Mouse (Mus musculus) heart, embryonic 14.5 days (tissue): Measurements from ENCODE around the gene Auh. TPM values are rescaled to one million over a fixed set of nuclear protein-coding genes. Genes with fewer than 3 reads are reported as not detected.
A peak's percentile ranks its signal among the peaks of the same experiment; 100 is the strongest.

Source experiments
- ATAC-seq: fragments of 200-750 bp; cut with Nextera tagmentation; 2 replicates; pipeline ENCODE4 v1.8.0; 2017; ENCODE audit warnings: low read depth, moderate TSS enrichment; ENCODE audit not compliant: insufficient number of reproducible peaks, insufficient read depth, low FRiP score
- H3K27ac ChIP-seq, 2 experiments: fragments of 200-500 bp in 1 of 2; fragments of 300-500 bp in 1 of 2; sonication (generic) in 1 of 2; replicated peaks in 1 of 2; 2 replicates each; pipeline ENCODE4 v1.5.1; 2012 to 2014; ENCODE audit warnings: low read depth in 2 of 2, low read length in 2 of 2, control low read depth in 1 of 2, mild to moderate bottlenecking in 1 of 2, mixed read lengths in 1 of 2; ENCODE audit not compliant: control insufficient read depth in 1 of 2, insufficient read depth in 1 of 2
- H3K27me3 ChIP-seq: fragments of 300-500 bp; sonication (generic); 2 replicates; pipeline ENCODE4 v1.6.1; 2014; ENCODE audit warnings: mild to moderate bottlenecking, low read length, control low read depth; ENCODE audit not compliant: control insufficient read depth, insufficient read depth
- H3K36me3 ChIP-seq: fragments of 300-500 bp; sonication (generic); 2 replicates; pipeline ENCODE4 v1.6.1; 2014; ENCODE audit warnings: mild to moderate bottlenecking, control low read depth, low read length, mixed read lengths; ENCODE audit not compliant: control insufficient read depth, insufficient read depth
- H3K4me1 ChIP-seq, 2 experiments: fragments of 200-500 bp in 1 of 2; fragments of 300-500 bp in 1 of 2; sonication (generic) in 1 of 2; 2 replicates each; pipeline ENCODE4 v1.6.1; 2012 to 2014; ENCODE audit warnings: low read length in 2 of 2, control low read depth in 1 of 2, mixed read lengths in 1 of 2; ENCODE audit not compliant: control insufficient read depth in 2 of 2, insufficient read depth in 2 of 2
- H3K4me2 ChIP-seq: fragments of 300-500 bp; sonication (generic); 2 replicates; pipeline ENCODE4 v1.6.1; 2014; ENCODE audit warnings: mild to moderate bottlenecking, low read length
- H3K4me3 ChIP-seq, 2 experiments: fragments of 200-500 bp in 1 of 2; fragments of 300-500 bp in 1 of 2; sonication (generic) in 1 of 2; 2 replicates each; pipeline ENCODE4 v1.5.1; 2012 to 2014; ENCODE audit warnings: low read length in 2 of 2, mild to moderate bottlenecking in 2 of 2, control low read depth in 1 of 2, low read depth in 1 of 2, moderate library complexity in 1 of 2; ENCODE audit not compliant: control insufficient read depth in 1 of 2, insufficient read depth in 1 of 2
- H3K9ac ChIP-seq: fragments of 300-500 bp; sonication (generic); 2 replicates; pipeline ENCODE4 v1.6.1; 2014; ENCODE audit warnings: mild to moderate bottlenecking, low read length
- H3K9me3 ChIP-seq: fragments of 300-500 bp; sonication (generic); 2 replicates; pipeline ENCODE4 v1.6.1; 2016; ENCODE audit warnings: low read length, control low read depth; ENCODE audit not compliant: control insufficient read depth
- WGBS: fragments of 180-500 bp; shearing (Covaris S2); extraction: QIAGEN DNeasy Blood & Tissue Kit; methylation state at CpG from one replicate; pipeline ENCODE4 v1.1.7; 2014; 5-methylcytosine and 5-hydroxymethylcytosine counted together
- polyA plus RNA-seq: library from polyadenylated mRNA; unstranded; fragments of >200 nt; fragmentation: Nextera tagmentation; extraction: Ambion mirVana; gene quantifications from 2 replicates; pipeline ENCODE4 v1.2.1, GENCODE M21; 2014

Auh gene
- polyA plus RNA-seq: 56.1 and 56.4 TPM in 2 replicates

- H3K4me2 ChIP-seq: peak within 1 kb of the TSS; percentile 66
- H3K27me3 ChIP-seq: no peaks in the 10 kb centered on the region
- WGBS: under 1% methylated on average over 63 of the region's 63 CpGs
- no peaks in the 10 kb centered on the region for H3K36me3 ChIP-seq
- H3K4me3 ChIP-seq: peak within 1 kb of the TSS; percentile 78 to 97
- H3K27ac ChIP-seq: peak within 1 kb of the TSS; percentile 72 to 75
- peak; percentile 96 for ATAC-seq
- no peaks in the 10 kb centered on the region for H3K9me3 ChIP-seq
- H3K9ac ChIP-seq: peak within 1 kb of the TSS; percentile 77
- H3K4me1 ChIP-seq: peaks cover 0 to 23% of the 10 kb centered on the region in 2 experiments; a peak in 2 of 4 replicates
Observed at GRCm38 (mm10) chr13:52929209-52930171, at the start of gene Auh. Gene Auh (minus strand): TSS chr13:52929681.

GRCm38 (mm10) chr13:52978321-52978981 lies 49.0 kb upstream of the Auh start:
- peak; percentile 14 for ATAC-seq
- Histone ChIP-seq H3K9me3 (no peaks in the 10 kb centered on the region), H3K9ac (peak overlapping the region; percentile 97), H3K4me2 (peak overlapping the region; percentile 99), H3K27ac (peak overlapping the region; percentile 96 to 98), H3K27me3 (no peaks in the 10 kb centered on the region), H3K36me3 (no peaks in the 10 kb centered on the region), H3K4me3 (peak overlapping the region; percentile 69 to 98), H3K4me1 (peaks cover 17 to 47% of the 10 kb centered on the region in 2 experiments)
- WGBS: under 1% methylated on average over 64 of the region's 64 CpGs

DNA sequence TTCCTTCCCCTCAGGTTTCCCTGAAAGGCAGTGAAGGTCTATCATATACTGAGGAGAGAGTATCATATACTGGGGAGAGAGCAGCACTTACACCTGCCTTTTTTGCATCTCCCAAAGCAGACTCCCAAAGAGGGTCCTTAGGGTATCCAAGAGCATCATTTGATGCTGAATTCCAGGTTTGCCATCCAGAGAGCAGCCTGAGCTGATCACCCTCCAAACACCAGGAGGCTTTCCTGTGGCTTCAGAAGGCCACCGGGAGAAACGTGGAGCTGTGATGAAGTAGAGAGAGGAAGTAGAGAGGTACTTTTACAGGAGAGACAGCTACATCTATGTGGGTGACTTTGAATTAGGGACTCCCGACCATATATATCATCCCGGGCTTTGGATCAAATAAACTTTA lies 48.3 kb upstream of the Auh start:
- peaks cover 21 to 54% of the 10 kb centered on the region in 2 experiments for H3K4me1 ChIP-seq
- H3K36me3 ChIP-seq: no peaks in the 10 kb centered on the region
- H3K4me2 ChIP-seq: peak overlapping the region; percentile 99
- peak overlapping the region; percentile 97 for H3K9ac ChIP-seq
- H3K4me3 ChIP-seq: peak overlapping the region; percentile 69 to 98; a peak in 3 of 4 replicates
- no peak for ATAC-seq
- no peaks in the 10 kb centered on the region for H3K9me3 ChIP-seq
- H3K27me3 ChIP-seq: no peaks in the 10 kb centered on the region
- peak overlapping the region in 1 of 2 experiments; percentile 98; a peak in 2 of 4 replicates for H3K27ac ChIP-seq
- WGBS: 18% methylated on average over 4 of the region's 4 CpGs

GRCm38 (mm10) chr13:52977221-52977609 lies 47.7 kb upstream of the Auh start:
- no peaks in the 10 kb centered on the region for H3K36me3 ChIP-seq
- WGBS: 49% methylated on average over 9 of the region's 9 CpGs
- H3K4me1 ChIP-seq: peaks cover 22 to 54% of the 10 kb centered on the region in 2 experiments
- peak overlapping the region; percentile 97 for H3K9ac ChIP-seq
- H3K4me2 ChIP-seq: peak overlapping the region; percentile 99
- H3K27ac ChIP-seq: peak overlapping the region; percentile 23 to 98
- ATAC-seq: no peak
- no peaks in the 10 kb centered on the region for H3K9me3 ChIP-seq
- peak overlapping the region; percentile 2 to 98; a peak in 2 of 4 replicates for H3K4me3 ChIP-seq
- no peaks in the 10 kb centered on the region for H3K27me3 ChIP-seq

DNA sequence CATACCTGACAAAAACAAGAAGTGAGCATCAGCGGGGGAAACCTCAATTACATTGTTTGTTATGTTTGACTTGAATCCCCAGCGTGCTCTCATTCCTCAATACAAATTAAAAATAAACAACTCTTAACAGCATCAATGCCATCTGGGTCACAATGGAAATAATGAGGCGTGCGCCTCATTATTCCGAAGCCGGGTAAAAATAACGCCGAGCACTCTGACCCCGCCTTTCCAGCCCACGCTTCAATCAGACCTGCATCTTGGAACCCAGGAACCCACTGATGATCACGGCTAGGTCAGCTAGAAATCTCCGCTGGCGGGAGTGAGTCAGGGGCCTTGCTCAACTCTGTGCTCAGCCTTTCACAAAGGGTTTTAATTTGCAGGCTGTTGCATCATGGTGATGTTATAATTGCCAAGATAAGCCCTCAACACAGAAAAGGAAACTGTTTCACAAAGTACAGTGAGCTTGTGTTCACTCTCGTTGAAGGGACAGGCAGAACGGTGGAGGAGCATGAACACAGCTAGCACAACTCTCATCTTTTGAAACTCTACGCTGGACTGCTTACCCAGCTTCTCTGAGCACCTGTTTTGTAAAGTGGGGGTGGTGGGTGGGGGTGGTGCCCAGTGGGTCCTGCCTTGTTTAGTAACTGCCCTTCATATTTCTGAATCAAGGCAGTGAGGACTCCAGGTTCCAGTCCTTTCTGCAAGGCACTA lies 47.2 kb upstream of the Auh start:
- Histone ChIP-seq H3K4me3 (peak overlapping the region; percentile 2 to 98; a peak in 2 of 4 replicates), H3K4me1 (peaks cover 19 to 55% of the 10 kb centered on the region in 2 experiments), H3K36me3 (no peaks in the 10 kb centered on the region), H3K4me2 (peak overlapping the region; percentile 99), H3K27me3 (no peaks in the 10 kb centered on the region), H3K9me3 (no peaks in the 10 kb centered on the region), H3K9ac (peak overlapping the region; percentile 97), H3K27ac (peak overlapping the region; percentile 23 to 98)
- WGBS: 16% methylated on average over 16 of the region's 16 CpGs
- no peak for ATAC-seq

DNA sequence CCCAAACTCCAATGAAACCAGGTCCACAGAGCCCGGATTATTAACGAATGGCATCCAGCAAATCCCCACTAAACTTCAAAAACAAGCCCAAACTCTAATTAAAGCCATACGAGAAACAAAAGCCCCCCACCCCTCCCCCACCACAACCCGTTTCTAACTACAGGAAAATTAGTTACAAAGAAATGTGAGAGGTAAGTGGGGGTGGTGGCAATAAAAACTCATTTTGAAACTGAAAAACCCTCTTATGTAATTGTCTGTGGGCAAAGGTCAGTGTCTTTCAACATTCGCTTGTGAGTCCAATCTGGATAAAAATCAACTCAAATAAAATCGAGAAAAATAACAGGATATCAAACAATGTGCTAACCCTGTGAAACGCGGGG lies 46.6 kb upstream of the Auh start:
- 45% methylated on average over 8 of the region's 8 CpGs for WGBS
- H3K4me1 ChIP-seq: peaks cover 22 to 56% of the 10 kb centered on the region in 2 experiments
- H3K27me3 ChIP-seq: no peaks in the 10 kb centered on the region
- H3K36me3 ChIP-seq: no peaks in the 10 kb centered on the region
- no peaks in the 10 kb centered on the region for H3K9me3 ChIP-seq
- peak overlapping the region in 1 of 2 experiments; percentile 98; a peak in 1 of 4 replicates for H3K4me3 ChIP-seq
- H3K27ac ChIP-seq: peak overlapping the region; percentile 23 to 98; a peak in 2 of 4 replicates
- peak overlapping the region; percentile 99 for H3K4me2 ChIP-seq
- no peak for ATAC-seq
- H3K9ac ChIP-seq: peak overlapping the region; percentile 97

GRCm38 (mm10) chr13:52974676-52975075 lies 45.2 kb upstream of the Auh start:
- H3K9me3 ChIP-seq: no peaks in the 10 kb centered on the region
- H3K27me3 ChIP-seq: no peaks in the 10 kb centered on the region
- 43% methylated on average over 3 of the region's 3 CpGs for WGBS
- ATAC-seq: no peak
- H3K4me1 ChIP-seq: peaks cover 27 to 68% of the 10 kb centered on the region in 2 experiments
- no peaks in the 10 kb centered on the region for H3K36me3 ChIP-seq
- H3K9ac ChIP-seq: no peak overlapping the region
- H3K4me2 ChIP-seq: no peak overlapping the region
- peak overlapping the region in 1 of 2 experiments; percentile 38; a peak in 1 of 4 replicates for H3K27ac ChIP-seq
- no peak overlapping the region for H3K4me3 ChIP-seq
